Mouse (Mus musculus): ENCODE results near the gene Tmem156.

The Tmem156 gene

GRCm38 (mm10) chr5:65049880-65050279 is 42.1 kb downstream of the Tmem156 start:
- DNase-seq (ENCODE audit: extremely low read depth, low read depth, low spot score), result no peak

- DNase-seq (ENCODE audit: extremely low read depth, low read depth, low spot score), result no peak
These were observed 44.6 kb downstream of the Tmem156 start for GRCm38 (mm10) chr5:65047285-65047855.

- no peak for DNase-seq (ENCODE audit: extremely low read depth, low read depth, low spot score)
These were observed 45.3 kb downstream of the Tmem156 start for GRCm38 (mm10) chr5:65046442-65047284.

DNA sequence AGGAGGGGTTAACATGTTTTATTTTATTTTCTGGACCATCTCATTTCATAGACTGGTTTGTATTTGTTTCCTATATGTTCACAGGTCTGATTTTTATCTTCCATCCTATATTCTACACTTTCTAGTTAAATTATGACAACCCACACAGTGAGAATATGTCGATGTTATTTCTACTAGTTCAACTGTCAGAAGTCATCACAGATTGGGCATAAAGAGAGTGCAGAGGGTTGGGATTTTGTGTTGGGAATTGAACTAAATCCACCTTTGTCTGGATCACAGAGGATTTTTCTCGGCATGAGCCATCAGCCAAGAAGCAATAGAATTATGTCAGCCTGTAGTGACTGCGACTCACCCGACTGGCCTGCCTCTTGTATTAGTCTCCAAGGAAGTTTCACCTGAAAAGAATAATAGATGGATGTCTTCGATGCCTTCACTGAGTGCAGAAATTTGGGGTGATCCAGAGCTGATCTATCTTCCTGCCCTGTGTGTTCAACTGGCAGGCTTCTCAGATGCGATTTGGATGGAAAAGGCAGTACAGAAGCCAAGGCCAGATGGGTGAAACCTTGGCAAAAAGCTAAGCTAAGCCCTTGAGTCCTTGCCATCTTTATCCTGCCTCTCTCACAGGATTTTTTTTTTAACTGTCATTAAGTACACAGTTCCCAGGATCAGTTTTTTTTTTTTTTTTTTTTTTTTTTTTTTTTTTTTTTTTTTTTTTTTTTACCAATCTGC is 46.1 kb downstream of the Tmem156 start:
- no peak for DNase-seq (ENCODE audit: extremely low read depth, low read depth, low spot score)

DNA sequence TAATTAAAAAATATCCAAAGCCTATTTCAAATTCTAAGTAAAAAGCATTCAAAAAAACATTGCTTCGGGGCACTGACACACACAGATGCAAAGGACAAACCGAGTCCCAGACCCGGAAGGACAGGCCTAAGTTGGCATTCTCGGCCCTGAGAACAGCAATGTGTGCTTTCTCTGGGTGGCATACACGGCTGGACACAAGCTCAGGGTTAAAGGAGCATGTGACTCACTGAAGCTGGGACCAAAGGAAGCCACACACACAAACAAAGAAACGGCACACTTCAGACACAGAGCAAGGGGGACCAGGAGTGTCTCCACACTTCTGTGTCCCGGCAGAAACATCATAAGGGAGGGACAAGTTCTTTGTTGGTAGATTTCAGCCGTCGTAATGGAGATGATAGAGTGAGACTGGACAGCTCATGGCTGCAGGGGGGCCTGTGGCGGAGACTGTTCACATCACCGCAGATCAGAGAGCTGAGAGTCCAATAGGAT is 48.5 kb downstream of the Tmem156 start:
- DNase-seq (ENCODE audit: extremely low read depth, low read depth, low spot score), result no peak

GRCm38 (mm10) chr5:65040463-65040862 is 51.5 kb downstream of the Tmem156 start:
- DNase-seq (ENCODE audit: extremely low read depth, low read depth, low spot score), result no peak

DNA sequence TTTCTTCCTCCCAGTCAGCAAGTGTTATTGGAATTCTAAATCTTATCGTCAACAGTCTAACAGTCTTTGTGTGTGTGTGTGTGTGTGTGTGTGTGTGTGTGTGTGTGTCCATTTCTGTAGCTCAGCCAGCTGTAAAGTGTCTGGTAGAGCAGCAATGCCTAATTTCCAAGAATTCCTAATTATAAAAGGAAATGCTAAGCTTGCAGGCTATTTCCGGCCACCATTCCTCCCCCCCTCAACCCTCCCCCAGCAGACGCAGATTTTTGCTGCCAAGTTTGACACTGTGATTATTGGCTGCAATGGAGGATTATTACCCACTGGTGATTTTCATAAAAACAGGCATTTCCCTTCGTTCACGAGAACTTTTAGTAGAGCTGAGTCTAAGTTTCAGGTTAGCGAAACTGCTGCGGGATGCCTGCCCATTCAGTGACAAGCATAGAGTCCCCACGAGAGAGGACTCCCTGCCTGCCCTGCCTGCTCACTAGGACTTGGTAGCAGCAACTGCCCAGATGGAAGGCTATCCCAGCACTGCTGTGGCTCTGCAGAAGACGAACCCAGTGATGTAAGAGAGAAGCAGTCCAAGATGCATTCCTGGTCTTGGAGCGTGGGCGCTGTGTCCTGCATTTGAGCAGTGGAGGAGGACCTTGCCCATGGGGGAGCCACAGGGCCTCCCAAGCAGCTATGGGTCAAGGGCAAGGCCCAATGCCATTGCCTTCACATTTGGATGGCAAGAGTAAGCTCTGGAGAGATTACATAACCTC is 52.9 kb downstream of the Tmem156 start:
- no peak for DNase-seq (ENCODE audit: extremely low read depth, low read depth, low spot score)

DNA sequence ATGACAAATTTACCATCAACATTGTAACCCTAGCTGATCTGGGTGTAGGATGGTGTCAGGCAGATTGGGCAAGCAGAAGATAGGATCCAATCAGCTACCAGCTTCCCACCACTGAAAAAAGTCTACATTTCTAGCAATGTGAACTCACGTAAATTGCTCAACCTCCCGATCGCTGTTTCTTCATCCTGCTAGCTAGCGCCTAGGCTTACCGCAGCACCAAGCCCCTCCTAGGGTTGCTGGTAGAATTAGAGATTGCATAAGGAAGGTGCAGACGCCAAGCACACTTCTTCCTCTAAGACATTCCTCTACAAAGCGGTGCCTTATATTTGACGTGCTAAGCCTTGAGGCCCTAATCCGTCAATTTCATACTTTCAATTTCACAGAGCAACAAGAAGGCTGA is 53.6 kb downstream of the Tmem156 start:
- peak; percentile 84 for DNase-seq (ENCODE audit: extremely low read depth, low read depth, low spot score)

GRCm38 (mm10) chr5:65036597-65036996 is 55.3 kb downstream of the Tmem156 start:
- no peak for DNase-seq (ENCODE audit: extremely low read depth, low read depth, low spot score)

GRCm38 (mm10) chr5:65028019-65028418 is 63.9 kb downstream of the Tmem156 start:
- no peak for DNase-seq (ENCODE audit: extremely low read depth, low read depth, low spot score)

DNA sequence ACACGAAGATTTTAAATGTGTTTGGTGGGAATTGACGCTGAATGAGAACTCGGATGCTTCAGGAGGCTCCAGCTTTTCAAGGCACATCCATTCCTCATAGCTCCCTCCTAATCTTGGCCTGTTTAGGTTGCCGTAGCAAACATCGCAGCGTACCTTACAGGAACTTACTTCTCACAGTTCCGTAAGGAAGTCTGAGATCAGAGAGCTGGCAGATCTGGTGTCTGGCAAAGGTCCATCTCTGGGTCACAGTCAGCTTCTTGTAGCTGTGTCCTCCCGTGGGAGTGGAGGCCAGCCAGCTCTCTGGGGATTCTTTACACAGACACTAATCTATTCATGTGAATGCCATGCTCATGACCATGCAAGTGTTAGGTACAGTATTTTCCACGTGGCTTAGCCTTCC is 65.2 kb downstream of the Tmem156 start:
- no peak for DNase-seq (ENCODE audit: extremely low read depth, low read depth, low spot score)

GRCm38 (mm10) chr5:65025916-65026315 is 66.0 kb downstream of the Tmem156 start:
- DNase-seq (ENCODE audit: extremely low read depth, low read depth, low spot score), result no peak

DNA sequence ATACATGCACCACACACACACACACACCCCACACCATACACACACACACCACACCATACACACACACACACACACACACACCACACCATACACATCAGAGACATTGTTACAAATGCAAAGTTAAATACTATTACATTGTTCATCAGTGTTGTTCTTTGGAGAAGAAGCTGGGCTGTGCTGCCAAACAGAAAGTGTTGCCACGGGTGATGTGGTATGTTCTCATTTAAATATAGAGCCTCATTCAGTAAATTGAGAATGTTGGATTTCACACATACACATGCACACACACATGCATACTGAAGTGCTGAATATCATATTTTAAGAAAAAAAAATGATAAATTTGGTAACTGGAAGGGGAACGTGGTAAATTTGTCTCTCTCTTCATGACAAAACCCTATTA is 67.3 kb downstream of the Tmem156 start:
- DNase-seq (ENCODE audit: extremely low read depth, low read depth, low spot score), result no peak

DNA sequence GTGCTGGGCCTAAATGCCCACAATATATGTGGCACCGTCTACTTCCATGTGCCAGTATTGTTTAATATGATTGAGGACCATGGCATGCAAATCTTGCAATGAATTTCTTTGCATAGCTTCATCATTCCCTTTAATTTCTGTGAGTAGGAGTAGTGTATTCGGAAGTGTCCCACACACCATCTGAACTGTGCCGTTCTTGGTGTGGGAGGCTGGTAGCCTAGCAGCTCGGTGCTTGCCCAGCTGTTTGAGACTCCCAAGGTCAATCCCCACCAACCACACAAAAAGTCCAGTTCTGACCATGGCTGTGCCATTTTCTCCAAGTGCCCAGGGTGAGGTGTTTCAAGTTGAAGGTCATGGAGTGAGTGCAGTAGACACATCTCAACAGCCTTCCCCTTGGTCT is 69.9 kb downstream of the Tmem156 start:
- DNase-seq (ENCODE audit: extremely low read depth, low read depth, low spot score), result no peak

DNA sequence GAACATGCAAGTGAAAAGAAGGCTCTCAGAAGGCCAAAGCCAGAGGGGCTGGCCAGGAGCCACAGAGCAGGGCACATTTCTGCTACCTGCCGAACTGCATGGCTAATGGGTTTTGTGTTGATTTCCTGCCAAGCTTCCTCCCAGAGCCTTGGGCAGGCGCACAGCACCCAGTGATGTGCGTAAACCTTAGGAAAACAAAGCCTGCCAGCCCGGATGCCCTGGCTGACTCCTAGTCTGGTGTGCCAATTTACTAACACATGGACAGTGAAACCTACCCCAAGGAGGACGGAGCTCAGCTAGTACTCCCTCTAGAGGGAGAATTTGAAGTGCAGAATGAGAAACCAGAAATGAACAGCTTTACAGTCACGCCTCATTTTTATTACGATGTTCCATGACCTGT is 72.1 kb downstream of the Tmem156 start:
- DNase-seq (ENCODE audit: extremely low read depth, low read depth, low spot score), result peak; percentile 94

DNA sequence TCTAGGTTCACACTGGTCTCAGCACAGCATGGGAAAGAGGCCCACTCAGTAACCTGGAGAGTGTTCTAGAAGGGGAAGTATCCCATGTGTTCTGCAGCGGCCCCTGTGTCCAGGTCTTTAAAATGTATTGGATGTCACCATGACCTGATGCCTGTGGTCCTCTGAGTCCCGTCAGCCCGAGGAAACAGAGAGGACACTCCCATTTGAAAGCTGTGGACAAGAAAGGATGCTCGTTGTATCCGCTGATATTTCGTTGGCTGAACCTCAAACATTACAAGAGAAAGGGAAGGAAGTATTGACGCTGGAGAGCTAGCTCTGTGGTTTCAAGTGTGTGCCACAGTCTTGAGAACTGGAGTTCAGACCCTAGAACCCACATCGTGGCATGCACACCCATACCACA is 72.8 kb downstream of the Tmem156 start:
- no peak for DNase-seq (ENCODE audit: extremely low read depth, low read depth, low spot score)

DNA sequence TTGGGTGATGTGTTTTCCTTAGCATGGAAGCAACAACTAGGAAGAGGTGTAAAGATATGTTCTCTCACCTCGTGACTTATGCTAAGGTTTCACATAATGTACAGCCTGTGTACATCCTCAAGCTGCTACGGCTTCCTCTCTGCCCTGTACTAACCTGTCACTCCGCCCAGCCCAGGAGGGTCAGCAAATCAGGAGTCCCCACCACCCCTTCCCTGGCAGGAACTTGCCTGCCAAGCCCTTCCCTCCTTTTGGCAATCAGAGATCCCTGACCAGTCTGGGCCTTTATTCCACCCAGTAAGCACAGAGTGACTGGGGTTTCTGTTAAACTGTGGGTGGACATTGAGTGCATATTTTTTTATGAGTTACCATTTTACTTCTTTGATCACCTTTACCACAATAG is 76.4 kb downstream of the Tmem156 start:
- DNase-seq (ENCODE audit: extremely low read depth, low read depth, low spot score), result no peak

GRCm38 (mm10) chr5:65011901-65012573 is 79.9 kb downstream of the Tmem156 start:
- no peak for DNase-seq (ENCODE audit: extremely low read depth, low read depth, low spot score)

DNA sequence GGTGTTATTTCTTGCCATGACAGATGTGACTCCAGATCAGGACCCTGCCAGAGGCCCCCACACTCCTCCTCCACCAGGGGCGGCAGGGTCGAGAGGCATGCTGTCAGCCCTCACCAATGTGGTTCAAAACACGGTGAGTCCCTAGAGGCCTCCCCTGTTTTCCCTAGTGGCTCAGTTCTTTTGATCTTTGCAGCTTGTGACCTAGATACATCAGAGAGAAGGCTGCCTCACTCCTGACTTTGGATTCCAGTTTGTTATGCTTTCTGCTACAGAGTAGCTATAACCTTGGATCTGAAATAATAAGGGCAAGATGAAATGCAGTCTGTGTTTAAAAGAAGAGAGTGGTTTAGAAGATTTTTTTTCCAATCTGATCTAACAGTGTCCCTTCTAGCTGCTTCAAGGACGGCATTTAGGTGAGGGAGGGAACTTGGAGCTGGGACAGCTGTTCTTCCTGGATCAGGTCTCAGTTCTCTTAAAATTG is 85.9 kb downstream of the Tmem156 start:
- no peak for DNase-seq (ENCODE audit: extremely low read depth, low read depth, low spot score)

- no peak for DNase-seq (ENCODE audit: extremely low read depth, low read depth, low spot score)
These were observed 86.7 kb downstream of the Tmem156 start for GRCm38 (mm10) chr5:65005251-65005650.

Measured in fat pad, adult 2 months (tissue).